Mouse (Mus musculus): ENCODE data around the gene Slc6a13. TPM values are rescaled to one million over a fixed set of nuclear protein-coding genes. Genes with fewer than 3 reads are reported as not detected.

Slc6a13 gene
- polyA plus RNA-seq, 1 experiment, result not detected

GRCm38 (mm10) chr6:121337770-121338518 lies 37.9 kb downstream of the Slc6a13 start:
- TF ChIP-seq FOSL1 (IDR thresholded peaks at IDR 0.05; ENCODE audit: insufficient read depth, low read length, poor library complexity, severe bottlenecking), result no peak
- no peak for TF ChIP-seq MYOG (IDR thresholded peaks at IDR 0.05; ENCODE audit: control insufficient read depth, extremely low read depth, insufficient read length)
- no peak for TF ChIP-seq CEBPB (IDR thresholded peaks at IDR 0.05; ENCODE audit: low read depth)
- no peak for TF ChIP-seq MAX (IDR thresholded peaks at IDR 0.05)
- no peak for TF ChIP-seq MYOD1 (IDR thresholded peaks at IDR 0.05; ENCODE audit: control insufficient read depth, insufficient read length, low read depth)
- no peak for TF ChIP-seq CTCF (IDR thresholded peaks at IDR 0.05; ENCODE audit: control insufficient read depth, insufficient read depth, insufficient read length)
- TF ChIP-seq USF1 (IDR thresholded peaks at IDR 0.05; ENCODE audit: low read depth), result no peak
- Histone ChIP-seq H3K79me3 (ENCODE audit: low read depth) (no peaks in the 10 kb centered on the region), H3ac (ENCODE audit: control insufficient read depth, insufficient read length, low read depth) (no peak overlapping the region), H3K27me3 (ENCODE audit: control insufficient read depth, insufficient read depth, insufficient read length) (peaks cover 21% of the 10 kb centered on the region), H3K36me3 (ENCODE audit: control insufficient read depth, insufficient read depth) (no peaks in the 10 kb centered on the region), H3K4me3 (ENCODE audit: insufficient read depth, poor library complexity, severe bottlenecking) (no peak overlapping the region), H3K79me2 (ENCODE audit: control insufficient read depth, insufficient read depth) (no peaks in the 10 kb centered on the region)

- Histone ChIP-seq H3ac (ENCODE audit: control insufficient read depth, insufficient read length, low read depth) (no peak overlapping the region), H3K36me3 (ENCODE audit: control insufficient read depth, insufficient read depth) (no peaks in the 10 kb centered on the region), H3K79me3 (ENCODE audit: low read depth) (no peaks in the 10 kb centered on the region), H3K27me3 (ENCODE audit: control insufficient read depth, insufficient read depth, insufficient read length) (peaks cover 21% of the 10 kb centered on the region), H3K4me3 (ENCODE audit: insufficient read depth, poor library complexity, severe bottlenecking) (no peak overlapping the region), H3K79me2 (ENCODE audit: control insufficient read depth, insufficient read depth) (no peaks in the 10 kb centered on the region)
- TF ChIP-seq MYOD1 (IDR thresholded peaks at IDR 0.05; ENCODE audit: control insufficient read depth, insufficient read length, low read depth), result no peak
- no peak for TF ChIP-seq USF1 (IDR thresholded peaks at IDR 0.05; ENCODE audit: low read depth)
- TF ChIP-seq MAX (IDR thresholded peaks at IDR 0.05), result no peak
- no peak for TF ChIP-seq FOSL1 (IDR thresholded peaks at IDR 0.05; ENCODE audit: insufficient read depth, low read length, poor library complexity, severe bottlenecking)
- no peak for TF ChIP-seq CEBPB (IDR thresholded peaks at IDR 0.05; ENCODE audit: low read depth)
- TF ChIP-seq CTCF (IDR thresholded peaks at IDR 0.05; ENCODE audit: control insufficient read depth, insufficient read depth, insufficient read length), result no peak
- TF ChIP-seq MYOG (IDR thresholded peaks at IDR 0.05; ENCODE audit: control insufficient read depth, extremely low read depth, insufficient read length), result no peak
Measured at GRCm38 (mm10) chr6:121338519-121338896, 38.5 kb downstream of the Slc6a13 start.

DNA sequence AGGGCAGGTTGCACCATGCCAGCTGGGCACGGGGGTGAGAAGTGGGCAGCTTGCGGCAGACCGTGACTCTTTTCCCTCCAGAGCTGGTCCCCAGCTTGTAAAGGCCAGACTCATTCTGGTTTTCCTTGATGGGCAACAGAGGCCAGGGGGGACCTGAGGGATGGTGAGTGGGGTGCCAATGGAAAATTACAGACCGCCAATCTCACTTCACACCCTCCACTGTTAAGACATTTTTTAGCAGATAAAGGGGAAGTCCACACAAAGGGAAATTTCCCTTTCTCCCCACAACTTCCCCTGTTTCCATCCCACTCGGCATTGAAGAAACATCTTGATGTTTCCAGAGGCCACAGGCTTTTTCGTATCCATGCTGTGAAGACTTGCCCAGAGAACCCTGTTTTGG lies 41.6 kb downstream of the Slc6a13 start:
- TF ChIP-seq CTCF (IDR thresholded peaks at IDR 0.05; ENCODE audit: control insufficient read depth, insufficient read depth, insufficient read length) (no peak), MYOD1 (IDR thresholded peaks at IDR 0.05; ENCODE audit: control insufficient read depth, insufficient read length, low read depth) (no peak), MAX (IDR thresholded peaks at IDR 0.05) (no peak), FOSL1 (IDR thresholded peaks at IDR 0.05; ENCODE audit: insufficient read depth, low read length, poor library complexity, severe bottlenecking) (no peak), MYOG (IDR thresholded peaks at IDR 0.05; ENCODE audit: control insufficient read depth, extremely low read depth, insufficient read length) (no peak), USF1 (IDR thresholded peaks at IDR 0.05; ENCODE audit: low read depth) (no peak), CEBPB (IDR thresholded peaks at IDR 0.05; ENCODE audit: low read depth) (no peak)
- H3ac ChIP-seq (ENCODE audit: control insufficient read depth, insufficient read length, low read depth), result no peak overlapping the region
- peaks cover 14% of the 10 kb centered on the region for H3K27me3 ChIP-seq (ENCODE audit: control insufficient read depth, insufficient read depth, insufficient read length)
- no peaks in the 10 kb centered on the region for H3K36me3 ChIP-seq (ENCODE audit: control insufficient read depth, insufficient read depth)
- H3K79me3 ChIP-seq (ENCODE audit: low read depth), result no peaks in the 10 kb centered on the region
- no peaks in the 10 kb centered on the region for H3K79me2 ChIP-seq (ENCODE audit: control insufficient read depth, insufficient read depth)
- no peak overlapping the region for H3K4me3 ChIP-seq (ENCODE audit: insufficient read depth, poor library complexity, severe bottlenecking)

- Histone ChIP-seq H3K79me3 (ENCODE audit: low read depth) (no peaks in the 10 kb centered on the region), H3K27me3 (ENCODE audit: control insufficient read depth, insufficient read depth, insufficient read length) (peaks cover 14% of the 10 kb centered on the region), H3K4me3 (ENCODE audit: insufficient read depth, poor library complexity, severe bottlenecking) (no peak within 1 kb of the TSS), H3ac (ENCODE audit: control insufficient read depth, insufficient read length, low read depth) (no peak within 1 kb of the TSS), H3K36me3 (ENCODE audit: control insufficient read depth, insufficient read depth) (no peaks in the 10 kb centered on the region), H3K79me2 (ENCODE audit: control insufficient read depth, insufficient read depth) (no peaks in the 10 kb centered on the region)
- no peak for TF ChIP-seq CEBPB (IDR thresholded peaks at IDR 0.05; ENCODE audit: low read depth)
- TF ChIP-seq MAX (IDR thresholded peaks at IDR 0.05), result no peak
- no peak for TF ChIP-seq FOSL1 (IDR thresholded peaks at IDR 0.05; ENCODE audit: insufficient read depth, low read length, poor library complexity, severe bottlenecking)
- TF ChIP-seq MYOG (IDR thresholded peaks at IDR 0.05; ENCODE audit: control insufficient read depth, extremely low read depth, insufficient read length), result no peak
Measured at GRCm38 (mm10) chr6:121343026-121343770, 43.2 kb downstream of the Slc6a13 start, which contains the start of gene Slc6a12. Slc6a12 (plus strand) TSS chr6:121343076.

- TF ChIP-seq USF1 (IDR thresholded peaks at IDR 0.05; ENCODE audit: low read depth), result no peak
- peaks cover 14% of the 10 kb centered on the region for H3K27me3 ChIP-seq (ENCODE audit: control insufficient read depth, insufficient read depth, insufficient read length)
- no peaks in the 10 kb centered on the region for H3K79me3 ChIP-seq (ENCODE audit: low read depth)
- H3K4me3 ChIP-seq (ENCODE audit: insufficient read depth, poor library complexity, severe bottlenecking), result no peak overlapping the region
- no peak overlapping the region for H3ac ChIP-seq (ENCODE audit: control insufficient read depth, insufficient read length, low read depth)
- H3K36me3 ChIP-seq (ENCODE audit: control insufficient read depth, insufficient read depth), result no peaks in the 10 kb centered on the region
- H3K79me2 ChIP-seq (ENCODE audit: control insufficient read depth, insufficient read depth), result no peaks in the 10 kb centered on the region
Measured at GRCm38 (mm10) chr6:121343771-121344123, 43.7 kb downstream of the Slc6a13 start.

GRCm38 (mm10) chr6:121344329-121344728 lies 44.3 kb downstream of the Slc6a13 start:
- TF ChIP-seq MYOG (IDR thresholded peaks at IDR 0.05; ENCODE audit: control insufficient read depth, extremely low read depth, insufficient read length), result no peak
- no peak for TF ChIP-seq USF1 (IDR thresholded peaks at IDR 0.05; ENCODE audit: low read depth)
- no peak for TF ChIP-seq CEBPB (IDR thresholded peaks at IDR 0.05; ENCODE audit: low read depth)
- TF ChIP-seq FOSL1 (IDR thresholded peaks at IDR 0.05; ENCODE audit: insufficient read depth, low read length, poor library complexity, severe bottlenecking), result no peak
- no peak for TF ChIP-seq CTCF (IDR thresholded peaks at IDR 0.05; ENCODE audit: control insufficient read depth, insufficient read depth, insufficient read length)
- TF ChIP-seq MAX (IDR thresholded peaks at IDR 0.05), result no peak
- TF ChIP-seq MYOD1 (IDR thresholded peaks at IDR 0.05; ENCODE audit: control insufficient read depth, insufficient read length, low read depth), result no peak
- Histone ChIP-seq H3ac (ENCODE audit: control insufficient read depth, insufficient read length, low read depth) (no peak overlapping the region), H3K4me3 (ENCODE audit: insufficient read depth, poor library complexity, severe bottlenecking) (no peak overlapping the region)

More at GRCm38 (mm10) chr6:121344329-121344728, 44.3 kb downstream of the Slc6a13 start:
- Histone ChIP-seq H3K36me3 (ENCODE audit: control insufficient read depth, insufficient read depth) (no peaks in the 10 kb centered on the region), H3K27me3 (ENCODE audit: control insufficient read depth, insufficient read depth, insufficient read length) (peaks cover 14% of the 10 kb centered on the region), H3K79me3 (ENCODE audit: low read depth) (no peaks in the 10 kb centered on the region), H3K79me2 (ENCODE audit: control insufficient read depth, insufficient read depth) (no peaks in the 10 kb centered on the region)

All from C2C12 (cell line).